Comparison of ENCODE assay signal across 8 mouse cellular contexts in genomic region chr10:44539033-44539578, GRCm38 (mm10). TPM values are rescaled to one million over a fixed set of nuclear protein-coding genes. Genes with fewer than 3 reads are reported as not detected.
DNase-seq lines count a peak whose midpoint lies in the region; ATAC-seq lines count a peak whose summit lies in the region.

No protein-coding gene starts in this region.

- ATAC-seq in hindbrain, embryonic 16.5 days: no peak
- peak; percentile 87 for ATAC-seq in common myeloid progenitor, adult 5-6 weeks (replicated peaks; ENCODE audit: low read depth, poor library complexity, severe bottlenecking)
- ATAC-seq in liver, embryonic 16.5 days (ENCODE audit: low read depth): no peak

- 9% methylated on average over 14 of the region's 14 CpGs for WGBS in hindbrain, embryonic 10.5 days
- WGBS in hindbrain, embryonic 16.5 days: 14% methylated on average over 14 of the region's 14 CpGs
- 3% methylated on average over 14 of the region's 14 CpGs for WGBS in liver, embryonic 16.5 days (ENCODE audit: insufficient replicate concordance)

- peaks cover 41% of the 10 kb centered on the region for H3K27me3 ChIP-seq in hindbrain, embryonic 10.5 days (ENCODE audit: insufficient read depth, poor library complexity, severe bottlenecking)
- peaks cover 3% of the 10 kb centered on the region; the same call in 1 of the 2 replicates for H3K27me3 ChIP-seq in hindbrain, embryonic 16.5 days (replicated peaks; ENCODE audit: control insufficient read depth, insufficient read depth, low read length)
- H3K27me3 ChIP-seq in liver, embryonic 16.5 days (ENCODE audit: control insufficient read depth, insufficient read depth, low read depth, low read length): no peaks in the 10 kb centered on the region

- no peak overlapping the region for H3K4me2 ChIP-seq in hindbrain, embryonic 16.5 days (ENCODE audit: low read length)
- H3K4me2 ChIP-seq in liver, embryonic 16.5 days (ENCODE audit: low read depth, low read length): peak overlapping the region; percentile 19

- H3K4me3 ChIP-seq in hindbrain, embryonic 10.5 days: peak overlapping the region; percentile 31
- no peak overlapping the region for H3K4me3 ChIP-seq in hindbrain, embryonic 16.5 days (ENCODE audit: low read length)
- H3K4me3 ChIP-seq in liver, embryonic 16.5 days (ENCODE audit: low read depth, low read length): peak overlapping the region; percentile 2; the same call in 1 of the 2 replicates

- no peak overlapping the region for H3K27ac ChIP-seq in hindbrain, embryonic 10.5 days
- H3K27ac ChIP-seq in hindbrain, embryonic 16.5 days (ENCODE audit: low read depth, low read length): no peak overlapping the region
- no peak overlapping the region for H3K27ac ChIP-seq in liver, embryonic 16.5 days (ENCODE audit: low read length)

- H3K9ac ChIP-seq in hindbrain, embryonic 16.5 days (ENCODE audit: low read depth, low read length): no peak overlapping the region
- H3K9ac ChIP-seq in liver, embryonic 16.5 days (ENCODE audit: low read depth, low read length): no peak overlapping the region; the same call in 1 of the 2 replicates

- H3K9me3 ChIP-seq in hindbrain, embryonic 10.5 days: no peaks in the 10 kb centered on the region
- H3K9me3 ChIP-seq in hindbrain, embryonic 16.5 days (ENCODE audit: control insufficient read depth, low read length): no peaks in the 10 kb centered on the region
- no peaks in the 10 kb centered on the region for H3K9me3 ChIP-seq in liver, embryonic 16.5 days (replicated peaks; ENCODE audit: control insufficient read depth, low read length)

- peaks cover 13% of the 10 kb centered on the region for H3K4me1 ChIP-seq in hindbrain, embryonic 10.5 days (replicated peaks)
- no peaks in the 10 kb centered on the region for H3K4me1 ChIP-seq in hindbrain, embryonic 16.5 days (ENCODE audit: control insufficient read depth, insufficient read depth, low read depth, low read length)
- no peaks in the 10 kb centered on the region for H3K4me1 ChIP-seq in liver, embryonic 16.5 days (ENCODE audit: control insufficient read depth, low read depth, low read length)

- peak; percentile 31 for DNase-seq in hindbrain, embryonic 10.5 days (ENCODE audit: low spot score)
- peak; percentile 26 for DNase-seq in CD4-positive helper T cell, adult 2 months (ENCODE audit: low read depth, low spot score)
- DNase-seq in right cerebral cortex, postnatal 14 days: no peak
- DNase-seq in layer of hippocampus, adult 11-12 months (ENCODE audit: low spot score): no peak
- DNase-seq in layer of hippocampus, postnatal 10 days (ENCODE audit: low spot score in 2 of 2): no peak

- no peaks in the 10 kb centered on the region for H3K36me3 ChIP-seq in hindbrain, embryonic 10.5 days
- no peaks in the 10 kb centered on the region for H3K36me3 ChIP-seq in hindbrain, embryonic 16.5 days (ENCODE audit: control insufficient read depth, insufficient read depth, low read length)
- no peaks in the 10 kb centered on the region for H3K36me3 ChIP-seq in liver, embryonic 16.5 days (ENCODE audit: control insufficient read depth, insufficient read depth)

RNA-seq across cellular contexts. Expression of gene Prdm1, which starts 10.8 kb away (rescaled TPM):
- polyA plus RNA-seq in hindbrain, embryonic 10.5 days (2016; fragmentation: Nextera tagmentation; extraction: Ambion mirVana): 1.2 and 1.8 TPM in 2 replicates
- polyA plus RNA-seq in hindbrain, embryonic 16.5 days (2015; fragmentation: Nextera tagmentation; extraction: Ambion mirVana): 0.36 and 1.0 TPM in 2 replicates
- 0.27 TPM in 1 of 2 replicates, not detected in the other for total RNA-seq in common myeloid progenitor, adult 5-6 weeks (2017)
- 0.33 and 0.54 TPM in 2 replicates for polyA plus RNA-seq in liver, embryonic 16.5 days (2015; fragmentation: Nextera tagmentation; extraction: Ambion mirVana)
- total RNA-seq in layer of hippocampus, postnatal 10 days (2021): 1 to 10 TPM; 1.4 to 1.6 TPM

Comparison
In these comparisons a context has a peak if more than half of its experiments do, and no peak if none do; other contexts are left out.
1. DNase-seq: peak in hindbrain, embryonic 10.5 days (single experiment) and CD4-positive helper T cell, adult 2 months (single experiment); none in right cerebral cortex, postnatal 14 days (single experiment), layer of hippocampus, adult 11-12 months (single experiment) and layer of hippocampus, postnatal 10 days (0 of 2).